Mouse (Mus musculus): Measurements from ENCODE around the gene Tert. TPM values are rescaled to one million over a fixed set of nuclear protein-coding genes. Genes with fewer than 3 reads are reported as not detected.

The Tert gene
- total and polyA plus RNA-seq, 2 experiments, result 7.0 to 13.1 TPM

DNA sequence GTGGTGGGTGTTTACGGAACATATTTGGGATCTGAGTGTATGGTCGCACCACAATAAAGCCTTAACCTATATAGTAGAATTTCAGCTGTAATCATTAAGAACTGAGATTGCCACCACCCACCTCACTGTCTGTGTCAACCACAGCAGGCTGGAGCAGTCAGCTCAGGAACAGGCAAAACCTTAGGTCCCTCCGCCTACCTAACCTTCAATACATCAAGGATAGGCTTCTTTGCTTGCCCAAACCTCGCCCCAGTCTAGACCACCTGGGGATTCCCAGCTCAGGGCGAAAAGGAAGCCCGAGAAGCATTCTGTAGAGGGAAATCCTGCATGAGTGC lies 334 bp upstream of the Tert start:
- Histone ChIP-seq H3K4me1 (ENCODE audit: control insufficient read depth, insufficient read depth, low read length) (peaks cover 3% of the 10 kb centered on the region; the same call in 1 of the 2 replicates), H3K9ac (ENCODE audit: low read depth, low read length) (peak overlapping the region; percentile 13), H3K36me3 (ENCODE audit: control insufficient read depth, insufficient read depth, low read length) (peaks cover 6% of the 10 kb centered on the region; the same call in 1 of the 2 replicates), H3K27ac (replicated peaks; ENCODE audit: insufficient read depth, low read depth, low read length) (peak overlapping the region; percentile 63), H3K4me3 (ENCODE audit: insufficient read depth, low read depth, low read length) (no peak overlapping the region; the same call in 1 of the 2 replicates), H3K79me2 (ENCODE audit: control insufficient read depth, insufficient read depth, low read length) (no peaks in the 10 kb centered on the region), H3K27me3 (ENCODE audit: control insufficient read depth, insufficient read depth, low read length) (no peaks in the 10 kb centered on the region)
- no peak for DNase-seq (ENCODE audit: extremely low read depth, low read depth, low spot score)
- WGBS, result 32% methylated on average over 6 of the region's 6 CpGs
- TF ChIP-seq POLR2A (IDR thresholded peaks at IDR 0.05; ENCODE audit: extremely low read depth, insufficient read depth, low read length) (no peak), CTCF (IDR thresholded peaks at IDR 0.05; ENCODE audit: low read depth, low read length) (no peak)

DNA sequence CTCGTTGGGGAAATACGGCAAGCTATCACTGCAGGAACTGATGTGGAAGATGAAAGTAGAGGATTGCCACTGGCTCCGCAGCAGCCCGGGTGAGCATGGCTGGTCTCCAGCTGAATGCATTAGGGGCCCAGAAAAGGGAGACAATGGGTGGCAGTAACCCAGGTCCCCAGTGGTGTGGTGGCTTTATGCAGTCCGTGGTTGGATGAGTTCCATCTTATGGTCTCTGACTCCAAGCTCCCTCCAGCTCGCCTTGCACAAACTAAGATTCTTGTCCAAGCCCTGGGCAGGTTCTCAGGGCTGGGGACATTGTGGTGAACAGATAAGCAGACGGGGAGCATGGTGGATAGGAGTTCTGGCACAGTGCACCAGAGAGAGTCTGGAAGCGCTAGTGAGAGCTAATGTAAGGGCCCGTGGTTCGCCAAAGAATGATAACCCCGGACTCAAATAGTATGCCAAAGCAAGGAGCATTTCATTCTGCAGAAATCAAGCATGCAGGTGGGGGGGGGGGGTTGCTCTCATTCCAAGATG lies 1.9 kb downstream of the Tert start:
- no peak for DNase-seq (ENCODE audit: extremely low read depth, low read depth, low spot score)
- Histone ChIP-seq H3K27me3 (ENCODE audit: control insufficient read depth, insufficient read depth, low read length) (no peaks in the 10 kb centered on the region), H3K79me2 (ENCODE audit: control insufficient read depth, insufficient read depth, low read length) (no peaks in the 10 kb centered on the region), H3K4me3 (ENCODE audit: insufficient read depth, low read depth, low read length) (no peak overlapping the region), H3K36me3 (ENCODE audit: control insufficient read depth, insufficient read depth, low read length) (no peaks in the 10 kb centered on the region), H3K27ac (replicated peaks; ENCODE audit: insufficient read depth, low read depth, low read length) (no peak overlapping the region), H3K4me1 (ENCODE audit: control insufficient read depth, insufficient read depth, low read length) (peaks cover 3% of the 10 kb centered on the region; the same call in 1 of the 2 replicates), H3K9ac (ENCODE audit: low read depth, low read length) (no peak overlapping the region)
- TF ChIP-seq POLR2A (IDR thresholded peaks at IDR 0.05; ENCODE audit: extremely low read depth, insufficient read depth, low read length), result no peak
- TF ChIP-seq CTCF (IDR thresholded peaks at IDR 0.05; ENCODE audit: low read depth, low read length), result no peak
- WGBS, result 92% methylated on average over 11 of the region's 11 CpGs

DNA sequence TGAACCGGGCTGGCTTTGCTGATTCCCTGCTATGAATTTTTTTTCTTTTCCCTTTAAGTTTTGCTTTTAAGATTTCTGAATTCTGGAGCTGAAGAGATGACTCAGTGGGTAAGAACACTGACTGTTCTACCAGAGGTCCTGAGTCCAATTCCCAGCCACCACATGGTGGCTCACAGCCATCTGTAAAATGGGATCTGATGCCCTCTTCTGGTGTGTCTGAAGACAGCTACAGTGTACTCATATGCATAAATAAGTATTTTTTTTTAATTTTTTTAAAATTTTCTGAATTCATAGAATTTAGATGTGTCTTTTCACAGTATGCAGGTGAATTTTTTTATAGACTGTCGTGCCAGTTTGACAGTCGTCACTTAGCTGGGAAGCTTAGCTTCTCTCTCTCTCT lies 5.1 kb downstream of the Tert start:
- TF ChIP-seq POLR2A (IDR thresholded peaks at IDR 0.05; ENCODE audit: extremely low read depth, insufficient read depth, low read length) (no peak), CTCF (IDR thresholded peaks at IDR 0.05; ENCODE audit: low read depth, low read length) (no peak)
- Histone ChIP-seq H3K4me3 (ENCODE audit: insufficient read depth, low read depth, low read length) (no peak overlapping the region), H3K79me2 (ENCODE audit: control insufficient read depth, insufficient read depth, low read length) (no peaks in the 10 kb centered on the region), H3K27me3 (ENCODE audit: control insufficient read depth, insufficient read depth, low read length) (no peaks in the 10 kb centered on the region), H3K9ac (ENCODE audit: low read depth, low read length) (no peak overlapping the region), H3K4me1 (ENCODE audit: control insufficient read depth, insufficient read depth, low read length) (no peaks in the 10 kb centered on the region; the same call in 1 of the 2 replicates), H3K36me3 (ENCODE audit: control insufficient read depth, insufficient read depth, low read length) (no peaks in the 10 kb centered on the region), H3K27ac (replicated peaks; ENCODE audit: insufficient read depth, low read depth, low read length) (no peak overlapping the region)
- WGBS, result 91% methylated on average over 3 of the region's 3 CpGs
- DNase-seq (ENCODE audit: extremely low read depth, low read depth, low spot score), result peak; percentile 10

DNA sequence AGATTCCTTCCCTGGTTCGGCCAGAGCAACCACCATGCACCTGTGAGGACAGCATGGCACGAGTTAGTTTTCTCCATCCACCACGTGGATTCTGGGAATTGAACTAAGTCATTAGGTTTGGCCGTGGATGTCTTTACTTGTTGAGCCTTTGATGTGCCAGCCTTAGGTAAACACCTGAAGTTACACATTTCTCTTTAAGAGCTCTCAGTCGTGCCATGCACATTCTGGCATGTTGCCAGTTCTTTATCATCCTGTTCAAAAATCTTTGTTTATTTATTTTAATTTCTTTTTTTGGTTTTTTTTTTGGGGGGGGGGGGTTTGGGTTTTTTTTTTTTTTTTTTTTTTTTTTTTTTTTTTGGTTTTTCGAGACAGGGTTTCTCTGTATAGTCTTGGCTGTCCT lies 11.1 kb downstream of the Tert start:
- Histone ChIP-seq H3K27me3 (ENCODE audit: control insufficient read depth, insufficient read depth, low read length) (no peaks in the 10 kb centered on the region), H3K4me3 (ENCODE audit: insufficient read depth, low read depth, low read length) (no peak overlapping the region), H3K9ac (ENCODE audit: low read depth, low read length) (no peak overlapping the region), H3K27ac (replicated peaks; ENCODE audit: insufficient read depth, low read depth, low read length) (no peak overlapping the region), H3K4me1 (ENCODE audit: control insufficient read depth, insufficient read depth, low read length) (no peaks in the 10 kb centered on the region), H3K79me2 (ENCODE audit: control insufficient read depth, insufficient read depth, low read length) (no peaks in the 10 kb centered on the region), H3K36me3 (ENCODE audit: control insufficient read depth, insufficient read depth, low read length) (no peaks in the 10 kb centered on the region)
- TF ChIP-seq POLR2A (IDR thresholded peaks at IDR 0.05; ENCODE audit: extremely low read depth, insufficient read depth, low read length), result no peak
- TF ChIP-seq CTCF (IDR thresholded peaks at IDR 0.05; ENCODE audit: low read depth, low read length), result no peak
- 69% methylated on average over 6 of the region's 6 CpGs for WGBS
- no peak for DNase-seq (ENCODE audit: extremely low read depth, low read depth, low spot score)

GRCm38 (mm10) chr13:73641296-73641695 lies 14.6 kb downstream of the Tert start:
- WGBS, result 90% methylated on average over 4 of the region's 4 CpGs
- Histone ChIP-seq H3K27ac (replicated peaks; ENCODE audit: insufficient read depth, low read depth, low read length) (no peak overlapping the region), H3K4me1 (ENCODE audit: control insufficient read depth, insufficient read depth, low read length) (no peaks in the 10 kb centered on the region), H3K36me3 (ENCODE audit: control insufficient read depth, insufficient read depth, low read length) (no peaks in the 10 kb centered on the region), H3K4me3 (ENCODE audit: insufficient read depth, low read depth, low read length) (no peak overlapping the region), H3K27me3 (ENCODE audit: control insufficient read depth, insufficient read depth, low read length) (no peaks in the 10 kb centered on the region), H3K79me2 (ENCODE audit: control insufficient read depth, insufficient read depth, low read length) (no peaks in the 10 kb centered on the region), H3K9ac (ENCODE audit: low read depth, low read length) (no peak overlapping the region)
- no peak for DNase-seq (ENCODE audit: extremely low read depth, low read depth, low spot score)
- TF ChIP-seq CTCF (IDR thresholded peaks at IDR 0.05; ENCODE audit: low read depth, low read length) (no peak), POLR2A (IDR thresholded peaks at IDR 0.05; ENCODE audit: extremely low read depth, insufficient read depth, low read length) (no peak)

GRCm38 (mm10) chr13:73646397-73647087 lies 19.8 kb downstream of the Tert start:
- H3K9ac ChIP-seq (ENCODE audit: low read depth, low read length), result no peak overlapping the region
- H3K27ac ChIP-seq (replicated peaks; ENCODE audit: insufficient read depth, low read depth, low read length), result no peak overlapping the region
- DNase-seq (ENCODE audit: extremely low read depth, low read depth, low spot score), result no peak
- no peak overlapping the region for H3K4me3 ChIP-seq (ENCODE audit: insufficient read depth, low read depth, low read length)
- no peaks in the 10 kb centered on the region for H3K79me2 ChIP-seq (ENCODE audit: control insufficient read depth, insufficient read depth, low read length)
- TF ChIP-seq POLR2A (IDR thresholded peaks at IDR 0.05; ENCODE audit: extremely low read depth, insufficient read depth, low read length) (no peak), CTCF (IDR thresholded peaks at IDR 0.05; ENCODE audit: low read depth, low read length) (peak; percentile 75)
- WGBS, result 46% methylated on average over 6 of the region's 6 CpGs
- H3K4me1 ChIP-seq (ENCODE audit: control insufficient read depth, insufficient read depth, low read length), result no peaks in the 10 kb centered on the region
- H3K36me3 ChIP-seq (ENCODE audit: control insufficient read depth, insufficient read depth, low read length), result no peaks in the 10 kb centered on the region
- no peaks in the 10 kb centered on the region for H3K27me3 ChIP-seq (ENCODE audit: control insufficient read depth, insufficient read depth, low read length)
